Mouse (Mus musculus): ENCODE results near the gene Gm14180. TPM values are rescaled to one million over a fixed set of nuclear protein-coding genes. Genes with fewer than 3 reads are reported as not detected.
"Not testable (repeated sequence)": the region's sequence is repeated elsewhere in the genome, so short reads cannot be mapped to it uniquely, and the experiment has no call there.

The Gm14180 gene
- total and polyA plus RNA-seq, 3 experiments: not detected

DNA sequence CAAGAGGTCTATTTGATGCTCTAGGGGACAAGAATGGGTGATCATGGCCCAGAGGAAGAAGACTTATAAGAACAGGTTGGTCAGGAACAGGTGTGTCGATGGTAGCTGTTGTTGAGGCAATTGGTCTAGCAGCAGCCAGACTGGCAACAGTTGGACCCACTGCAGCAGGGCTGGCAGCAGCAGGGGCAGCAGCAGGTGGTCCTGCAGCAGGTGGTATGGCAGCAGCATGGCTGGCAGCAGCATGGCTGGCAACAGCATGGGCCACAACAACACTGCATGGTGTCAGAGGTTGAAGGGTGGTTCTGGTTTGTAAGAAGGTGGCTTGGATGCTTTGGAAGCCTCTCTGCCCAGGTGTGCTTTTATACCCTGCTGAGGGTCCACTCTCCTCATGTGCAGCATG is 43.6 kb downstream of the Gm14180 start, which contains the start of gene Gm14190:
Gene Gm14190, minus strand, starts transcription at position 278 of the 400 bp plus-strand sequence.
- Histone ChIP-seq H3K9ac (ENCODE audit: control insufficient read depth, low read depth, low read length, poor library complexity, severe bottlenecking) (no peak within 1 kb of the TSS), H3K9me3 (replicated peaks; ENCODE audit: insufficient read depth, low read length) (no peaks in the 10 kb centered on the region), H3K27ac (ENCODE audit: control insufficient read depth, low read depth, low read length) (no peak within 1 kb of the TSS), H3K4me1 (ENCODE audit: control insufficient read depth in 1 of 2, insufficient read depth in 2 of 2, low read length in 2 of 2) (no peaks in the 10 kb centered on the region), H3K27me3 (ENCODE audit: control insufficient read depth in 1 of 2, insufficient read depth in 2 of 2, low read length in 2 of 2) (no peaks in the 10 kb centered on the region), H3K4me3 (ENCODE audit: control insufficient read depth in 1 of 2, insufficient read depth in 1 of 2, low read depth in 2 of 2, low read length in 2 of 2) (no peak within 1 kb of the TSS), H3K79me2 (ENCODE audit: control insufficient read depth, insufficient read depth, low read length, poor library complexity) (no peaks in the 10 kb centered on the region), H3K36me3 (ENCODE audit: control insufficient read depth in 1 of 2, insufficient read depth in 2 of 2, low read length in 2 of 2) (no peaks in the 10 kb centered on the region)
- no peak for TF ChIP-seq BHLHE40 (IDR thresholded peaks at IDR 0.05; ENCODE audit: borderline replicate concordance, low read depth, low read length)
- no peak for TF ChIP-seq EP300 (IDR thresholded peaks at IDR 0.05; ENCODE audit: low read depth in 1 of 2, low read length in 2 of 2)
- TF ChIP-seq RCOR1 (IDR thresholded peaks at IDR 0.05; ENCODE audit: low read depth, low read length): no peak
- no peak for TF ChIP-seq CTCF (IDR thresholded peaks at IDR 0.05 in 2 of 3, conservative IDR thresholded peaks at IDR 0.05 in 1 of 3; ENCODE audit: control insufficient read depth in 1 of 3, insufficient read depth in 1 of 3, low read depth in 2 of 3, low read length in 3 of 3, poor library complexity in 1 of 3, severe bottlenecking in 1 of 3)
- TF ChIP-seq HCFC1 (IDR thresholded peaks at IDR 0.05; ENCODE audit: low read depth, low read length): no peak
- TF ChIP-seq CHD1 (IDR thresholded peaks at IDR 0.05; ENCODE audit: low read depth, low read length): no peak
- no peak for TF ChIP-seq JUND (IDR thresholded peaks at IDR 0.05; ENCODE audit: low read depth, low read length)
- TF ChIP-seq KAT2A (conservative IDR thresholded peaks at IDR 0.05; ENCODE audit: low read depth, low read length): no peak
- TF ChIP-seq MYC (IDR thresholded peaks at IDR 0.05; ENCODE audit: low read depth, low read length): no peak
- TF ChIP-seq CHD2 (IDR thresholded peaks at IDR 0.05; ENCODE audit: low read length): no peak
- TF ChIP-seq MXI1 (IDR thresholded peaks at IDR 0.05; ENCODE audit: low read depth, low read length): no peak
- no peak for TF ChIP-seq ZC3H11A (IDR thresholded peaks at IDR 0.05; ENCODE audit: low read depth, low read length)
- no peak for TF ChIP-seq ZKSCAN1 (IDR thresholded peaks at IDR 0.05; ENCODE audit: low read depth, low read length)
- no peak for DNase-seq (ENCODE audit: low read depth, low spot score)

DNA sequence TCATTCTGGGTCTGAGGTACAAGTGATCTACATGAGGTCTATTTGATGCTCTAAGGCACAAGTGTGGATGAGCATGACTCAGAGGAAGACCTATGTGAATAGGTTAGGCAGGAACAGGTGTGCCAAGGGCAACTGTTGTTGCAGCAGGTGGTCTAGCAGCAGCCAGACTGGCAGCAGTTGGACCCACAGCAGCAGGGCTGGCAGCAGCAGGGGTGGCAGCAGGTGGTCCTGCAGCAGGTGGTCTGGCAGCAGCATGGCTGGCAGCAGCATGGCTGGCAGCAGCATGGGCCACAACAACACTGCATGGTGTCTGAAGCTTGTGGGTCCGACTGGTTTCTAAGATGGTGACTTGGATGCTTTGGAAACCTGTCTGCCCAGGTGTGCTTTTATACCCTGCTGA is 48.9 kb downstream of the Gm14180 start:
- H3K4me1 ChIP-seq (ENCODE audit: control insufficient read depth in 1 of 2, insufficient read depth in 2 of 2, low read length in 2 of 2); H3K27me3 ChIP-seq (ENCODE audit: control insufficient read depth in 1 of 2, insufficient read depth in 2 of 2, low read length in 2 of 2); DNase-seq (ENCODE audit: low read depth, low spot score); H3K9ac ChIP-seq (ENCODE audit: control insufficient read depth, low read depth, low read length, poor library complexity, severe bottlenecking); H3K27ac ChIP-seq (ENCODE audit: control insufficient read depth, low read depth, low read length); H3K9me3 ChIP-seq (replicated peaks; ENCODE audit: insufficient read depth, low read length); H3K4me3 ChIP-seq (ENCODE audit: control insufficient read depth in 1 of 2, insufficient read depth in 1 of 2, low read depth in 2 of 2, low read length in 2 of 2); H3K79me2 ChIP-seq (ENCODE audit: control insufficient read depth, insufficient read depth, low read length, poor library complexity); H3K36me3 ChIP-seq (ENCODE audit: control insufficient read depth in 1 of 2, insufficient read depth in 2 of 2, low read length in 2 of 2): not testable (repeated sequence)

Other genes starting within 250 kb of the Gm14180 start
Only the 30 nearest of the 41 such genes appear.
- not detected in 2 replicates for gene Krtap3-1, start 167.7 kb downstream of the Gm14180 start, total RNA-seq (2012; rRNA removed)
- gene Krtap3-1, start 167.7 kb downstream of the Gm14180 start, polyA plus RNA-seq (2012; ENCODE audit: insufficient read depth in 1 of 2, insufficient read length in 2 of 2, low read depth in 1 of 2, low replicate concordance in 2 of 2, missing spikeins in 1 of 2): not detected
- gene Krtap1-5, start 153.3 kb downstream of the Gm14180 start, total RNA-seq (2012; rRNA removed): not detected in 2 replicates
- not detected for gene Krtap1-5, start 153.3 kb downstream of the Gm14180 start, polyA plus RNA-seq (2012; ENCODE audit: insufficient read depth in 1 of 2, insufficient read length in 2 of 2, low read depth in 1 of 2, low replicate concordance in 2 of 2, missing spikeins in 1 of 2)
- not detected in 2 replicates for gene Krtap1-4, start 150.6 kb downstream of the Gm14180 start, total RNA-seq (2012; rRNA removed)
- gene Krtap1-4, start 150.6 kb downstream of the Gm14180 start, polyA plus RNA-seq (2012; ENCODE audit: insufficient read depth in 1 of 2, insufficient read length in 2 of 2, low read depth in 1 of 2, low replicate concordance in 2 of 2, missing spikeins in 1 of 2): not detected
- gene Krtap1-3, start 143.0 kb downstream of the Gm14180 start, total RNA-seq (2012; rRNA removed): not detected in 2 replicates
- not detected for gene Krtap1-3, start 143.0 kb downstream of the Gm14180 start, polyA plus RNA-seq (2012; ENCODE audit: insufficient read depth in 1 of 2, insufficient read length in 2 of 2, low read depth in 1 of 2, low replicate concordance in 2 of 2, missing spikeins in 1 of 2)
- not detected in 2 replicates for gene Krtap9-3, start 136.2 kb downstream of the Gm14180 start, total RNA-seq (2012; rRNA removed)
- gene Krtap9-3, start 136.2 kb downstream of the Gm14180 start, polyA plus RNA-seq (2012; ENCODE audit: insufficient read depth in 1 of 2, insufficient read length in 2 of 2, low read depth in 1 of 2, low replicate concordance in 2 of 2, missing spikeins in 1 of 2): not detected
- not detected in 2 replicates for gene Gm11938, start 131.0 kb downstream of the Gm14180 start, total RNA-seq (2012; rRNA removed)
- gene Gm11938, start 131.0 kb downstream of the Gm14180 start, polyA plus RNA-seq (2012; ENCODE audit: insufficient read depth in 1 of 2, insufficient read length in 2 of 2, low read depth in 1 of 2, low replicate concordance in 2 of 2, missing spikeins in 1 of 2): not detected
- not detected in 2 replicates for gene Gm11937, start 124.1 kb downstream of the Gm14180 start, total RNA-seq (2012; rRNA removed)
- not detected for gene Gm11937, start 124.1 kb downstream of the Gm14180 start, polyA plus RNA-seq (2012; ENCODE audit: insufficient read depth in 1 of 2, insufficient read length in 2 of 2, low read depth in 1 of 2, low replicate concordance in 2 of 2, missing spikeins in 1 of 2)
- not detected in 2 replicates for gene Krtap2-4, start 119.4 kb downstream of the Gm14180 start, total RNA-seq (2012; rRNA removed)
- not detected for gene Krtap2-4, start 119.4 kb downstream of the Gm14180 start, polyA plus RNA-seq (2012; ENCODE audit: insufficient read depth in 1 of 2, insufficient read length in 2 of 2, low read depth in 1 of 2, low replicate concordance in 2 of 2, missing spikeins in 1 of 2)
- gene Gm11562, start 113.9 kb downstream of the Gm14180 start, total RNA-seq (2012; rRNA removed): not detected in 2 replicates
- not detected for gene Gm11562, start 113.9 kb downstream of the Gm14180 start, polyA plus RNA-seq (2012; ENCODE audit: insufficient read depth in 1 of 2, insufficient read length in 2 of 2, low read depth in 1 of 2, low replicate concordance in 2 of 2, missing spikeins in 1 of 2)
- gene Krtap4-1, start 106.1 kb downstream of the Gm14180 start, total RNA-seq (2012; rRNA removed): not detected in 2 replicates
- not detected for gene Krtap4-1, start 106.1 kb downstream of the Gm14180 start, polyA plus RNA-seq (2012; ENCODE audit: insufficient read depth in 1 of 2, insufficient read length in 2 of 2, low read depth in 1 of 2, low replicate concordance in 2 of 2, missing spikeins in 1 of 2)
- gene Krtap4-2, start 99.2 kb downstream of the Gm14180 start, total RNA-seq (2012; rRNA removed): not detected in 2 replicates
- not detected for gene Krtap4-2, start 99.2 kb downstream of the Gm14180 start, polyA plus RNA-seq (2012; ENCODE audit: insufficient read depth in 1 of 2, insufficient read length in 2 of 2, low read depth in 1 of 2, low replicate concordance in 2 of 2, missing spikeins in 1 of 2)
- not detected in 2 replicates for gene Krtap4-7, start 90.2 kb downstream of the Gm14180 start, total RNA-seq (2012; rRNA removed)
- not detected for gene Krtap4-7, start 90.2 kb downstream of the Gm14180 start, polyA plus RNA-seq (2012; ENCODE audit: insufficient read depth in 1 of 2, insufficient read length in 2 of 2, low read depth in 1 of 2, low replicate concordance in 2 of 2, missing spikeins in 1 of 2)
- gene Gm11555, start 84.1 kb downstream of the Gm14180 start, total RNA-seq (2012; rRNA removed): not detected in 2 replicates
- gene Gm11555, start 84.1 kb downstream of the Gm14180 start, polyA plus RNA-seq (2012; ENCODE audit: insufficient read depth in 1 of 2, insufficient read length in 2 of 2, low read depth in 1 of 2, low replicate concordance in 2 of 2, missing spikeins in 1 of 2): not detected
- not detected in 2 replicates for gene Gm11563, start 75.3 kb downstream of the Gm14180 start, total RNA-seq (2012; rRNA removed)
- not detected for gene Gm11563, start 75.3 kb downstream of the Gm14180 start, polyA plus RNA-seq (2012; ENCODE audit: insufficient read depth in 1 of 2, insufficient read length in 2 of 2, low read depth in 1 of 2, low replicate concordance in 2 of 2, missing spikeins in 1 of 2)
- not detected in 2 replicates for gene Krtap4-6, start 68.3 kb downstream of the Gm14180 start, total RNA-seq (2012; rRNA removed)
- gene Krtap4-6, start 68.3 kb downstream of the Gm14180 start, polyA plus RNA-seq (2012; ENCODE audit: insufficient read depth in 1 of 2, insufficient read length in 2 of 2, low read depth in 1 of 2, low replicate concordance in 2 of 2, missing spikeins in 1 of 2): not detected
- not detected in 2 replicates for gene Gm14190, start 43.5 kb downstream of the Gm14180 start, total RNA-seq (2012; rRNA removed)
- not detected for gene Gm14190, start 43.5 kb downstream of the Gm14180 start, polyA plus RNA-seq (2012; ENCODE audit: insufficient read depth in 1 of 2, insufficient read length in 2 of 2, low read depth in 1 of 2, low replicate concordance in 2 of 2, missing spikeins in 1 of 2)
- gene Gm11595, start 38.6 kb upstream of the Gm14180 start, total RNA-seq (2012; rRNA removed): not detected in 2 replicates
- gene Gm11595, start 38.6 kb upstream of the Gm14180 start, polyA plus RNA-seq (2012; ENCODE audit: insufficient read depth in 1 of 2, insufficient read length in 2 of 2, low read depth in 1 of 2, low replicate concordance in 2 of 2, missing spikeins in 1 of 2): not detected
- not detected in 2 replicates for gene Krtap4-8, start 46.4 kb upstream of the Gm14180 start, total RNA-seq (2012; rRNA removed)
- gene Krtap4-8, start 46.4 kb upstream of the Gm14180 start, polyA plus RNA-seq (2012; ENCODE audit: insufficient read depth in 1 of 2, insufficient read length in 2 of 2, low read depth in 1 of 2, low replicate concordance in 2 of 2, missing spikeins in 1 of 2): not detected
- not detected in 2 replicates for gene Krtap4-9, start 50.9 kb upstream of the Gm14180 start, total RNA-seq (2012; rRNA removed)
- not detected for gene Krtap4-9, start 50.9 kb upstream of the Gm14180 start, polyA plus RNA-seq (2012; ENCODE audit: insufficient read depth in 1 of 2, insufficient read length in 2 of 2, low read depth in 1 of 2, low replicate concordance in 2 of 2, missing spikeins in 1 of 2)
- gene Gm11596, start 59.2 kb upstream of the Gm14180 start, total RNA-seq (2012; rRNA removed): not detected in 2 replicates
- not detected for gene Gm11596, start 59.2 kb upstream of the Gm14180 start, polyA plus RNA-seq (2012; ENCODE audit: insufficient read depth in 1 of 2, insufficient read length in 2 of 2, low read depth in 1 of 2, low replicate concordance in 2 of 2, missing spikeins in 1 of 2)
- not detected in 2 replicates for gene Gm11569, start 64.6 kb upstream of the Gm14180 start, total RNA-seq (2012; rRNA removed)
- not detected for gene Gm11569, start 64.6 kb upstream of the Gm14180 start, polyA plus RNA-seq (2012; ENCODE audit: insufficient read depth in 1 of 2, insufficient read length in 2 of 2, low read depth in 1 of 2, low replicate concordance in 2 of 2, missing spikeins in 1 of 2)
- gene Gm11554, start 70.2 kb upstream of the Gm14180 start, total RNA-seq (2012; rRNA removed): not detected in 2 replicates
- not detected for gene Gm11554, start 70.2 kb upstream of the Gm14180 start, polyA plus RNA-seq (2012; ENCODE audit: insufficient read depth in 1 of 2, insufficient read length in 2 of 2, low read depth in 1 of 2, low replicate concordance in 2 of 2, missing spikeins in 1 of 2)
- not detected in 2 replicates for gene Krtap4-13, start 75.6 kb upstream of the Gm14180 start, total RNA-seq (2012; rRNA removed)
- not detected for gene Krtap4-13, start 75.6 kb upstream of the Gm14180 start, polyA plus RNA-seq (2012; ENCODE audit: insufficient read depth in 1 of 2, insufficient read length in 2 of 2, low read depth in 1 of 2, low replicate concordance in 2 of 2, missing spikeins in 1 of 2)
- gene Gm11564, start 81.4 kb upstream of the Gm14180 start, total RNA-seq (2012; rRNA removed): not detected in 2 replicates
- gene Gm11564, start 81.4 kb upstream of the Gm14180 start, polyA plus RNA-seq (2012; ENCODE audit: insufficient read depth in 1 of 2, insufficient read length in 2 of 2, low read depth in 1 of 2, low replicate concordance in 2 of 2, missing spikeins in 1 of 2): not detected
- gene 2300003K06Rik, start 103.8 kb upstream of the Gm14180 start, total RNA-seq (2012; rRNA removed): not detected in 2 replicates
- not detected for gene 2300003K06Rik, start 103.8 kb upstream of the Gm14180 start, polyA plus RNA-seq (2012; ENCODE audit: insufficient read depth in 1 of 2, insufficient read length in 2 of 2, low read depth in 1 of 2, low replicate concordance in 2 of 2, missing spikeins in 1 of 2)
- gene Krtap4-16, start 117.3 kb upstream of the Gm14180 start, total RNA-seq (2012; rRNA removed): not detected in 2 replicates
- gene Krtap4-16, start 117.3 kb upstream of the Gm14180 start, polyA plus RNA-seq (2012; ENCODE audit: insufficient read depth in 1 of 2, insufficient read length in 2 of 2, low read depth in 1 of 2, low replicate concordance in 2 of 2, missing spikeins in 1 of 2): not detected
- not detected in 2 replicates for gene Gm11568, start 123.6 kb upstream of the Gm14180 start, total RNA-seq (2012; rRNA removed)
- gene Gm11568, start 123.6 kb upstream of the Gm14180 start, polyA plus RNA-seq (2012; ENCODE audit: insufficient read depth in 1 of 2, insufficient read length in 2 of 2, low read depth in 1 of 2, low replicate concordance in 2 of 2, missing spikeins in 1 of 2): not detected
- not detected in 2 replicates for gene Gm11559, start 130.2 kb upstream of the Gm14180 start, total RNA-seq (2012; rRNA removed)
- not detected for gene Gm11559, start 130.2 kb upstream of the Gm14180 start, polyA plus RNA-seq (2012; ENCODE audit: insufficient read depth in 1 of 2, insufficient read length in 2 of 2, low read depth in 1 of 2, low replicate concordance in 2 of 2, missing spikeins in 1 of 2)
- not detected in 2 replicates for gene Krtap9-1, start 139.1 kb upstream of the Gm14180 start, total RNA-seq (2012; rRNA removed)
- not detected for gene Krtap9-1, start 139.1 kb upstream of the Gm14180 start, polyA plus RNA-seq (2012; ENCODE audit: insufficient read depth in 1 of 2, insufficient read length in 2 of 2, low read depth in 1 of 2, low replicate concordance in 2 of 2, missing spikeins in 1 of 2)
- not detected in 2 replicates for gene Gm11567, start 144.9 kb upstream of the Gm14180 start, total RNA-seq (2012; rRNA removed)
- not detected for gene Gm11567, start 144.9 kb upstream of the Gm14180 start, polyA plus RNA-seq (2012; ENCODE audit: insufficient read depth in 1 of 2, insufficient read length in 2 of 2, low read depth in 1 of 2, low replicate concordance in 2 of 2, missing spikeins in 1 of 2)